Mouse (Mus musculus) adrenal gland, adult 18-20 months (tissue): ENCODE measurements around the gene Trir. TPM values are rescaled to one million over a fixed set of nuclear protein-coding genes. Genes with fewer than 3 reads are reported as not detected.

Experiments used
- DNase-seq, 2 experiments: peaks; one replicate each; pipeline ENCODE4 v3.0.0; 2021 to 2022; ENCODE audit warnings: low spot score in 2 of 2
- long read RNA-seq, 2 experiments: library from polyadenylated mRNA; stranded (forward); transcript quantifications; one replicate each; pipeline ENCODE4 v2.0.0; 2021
- total RNA-seq, 2 experiments: library from RNA; stranded (reverse); gene quantifications; 1 replicate in 1 of 2; 2 replicates in 1 of 2; pipeline ENCODE4 v1.2.3; 2021

The Trir gene
- 100 to 1,000 TPM; 162 to 192 TPM for total RNA-seq
- long read RNA-seq, experiment 1, transcript Trir-201 (3 exons, 902 nt) = major isoform, 36 of 39 reads
- long read RNA-seq, experiment 1, partial matches to known transcripts = 1 of 39 reads
- long read RNA-seq, experiment 1, other reads (novel, unspliced or antisense) = 2 of 39 reads
- long read RNA-seq, experiment 2, transcript Trir-201 (3 exons, 902 nt) = major isoform, 108 of 129 reads
- long read RNA-seq, experiment 2, partial matches to known transcripts = 7 of 129 reads
- long read RNA-seq, experiment 2, other reads (novel, unspliced or antisense) = 14 of 129 reads

DNA sequence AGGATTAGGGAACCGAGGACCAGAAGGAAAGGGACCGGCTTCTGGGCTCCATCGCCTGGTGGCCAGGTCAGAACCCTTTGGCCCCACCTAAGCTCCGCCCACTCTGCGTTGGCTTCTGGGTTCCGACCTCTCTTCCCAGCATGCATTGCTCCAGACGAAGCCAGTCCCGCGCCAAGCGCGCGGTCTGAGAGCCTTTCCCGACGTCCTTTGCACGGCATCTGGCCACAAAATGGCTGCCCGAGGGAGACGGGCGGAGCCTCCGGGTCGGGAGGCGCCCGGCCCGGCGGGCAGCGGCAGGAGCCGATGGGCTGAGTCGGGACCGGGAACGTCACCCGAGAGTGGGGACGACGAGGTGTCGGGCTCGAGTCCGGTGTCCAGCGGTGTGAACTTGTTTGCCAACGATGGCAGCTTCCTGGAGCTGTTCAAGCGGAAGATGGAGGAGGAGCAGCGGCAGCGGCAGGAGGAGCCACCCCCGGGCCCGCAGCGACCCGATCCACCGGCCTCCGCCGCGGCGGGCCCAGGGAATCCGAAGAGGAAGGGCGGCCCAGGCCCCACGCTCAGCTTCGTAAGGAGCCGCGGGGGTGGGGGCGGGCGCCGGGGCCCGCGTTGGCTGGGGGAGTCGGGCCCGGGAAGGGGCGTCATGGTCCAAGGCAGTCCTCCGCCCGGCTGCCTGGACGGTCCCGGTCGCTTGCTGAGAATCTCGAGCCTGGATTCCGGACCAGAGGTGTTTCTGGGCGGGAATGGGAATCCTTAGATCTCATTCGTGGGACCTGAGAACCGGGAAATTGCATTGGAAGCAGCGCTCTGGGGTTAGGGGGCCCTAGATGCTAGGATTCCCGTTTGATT, at the start of gene Trir:
Trir (plus strand) TSS at position 154 of the 846 bp plus-strand sequence.
- DNase-seq = peak; percentile 93 to 97

DNA sequence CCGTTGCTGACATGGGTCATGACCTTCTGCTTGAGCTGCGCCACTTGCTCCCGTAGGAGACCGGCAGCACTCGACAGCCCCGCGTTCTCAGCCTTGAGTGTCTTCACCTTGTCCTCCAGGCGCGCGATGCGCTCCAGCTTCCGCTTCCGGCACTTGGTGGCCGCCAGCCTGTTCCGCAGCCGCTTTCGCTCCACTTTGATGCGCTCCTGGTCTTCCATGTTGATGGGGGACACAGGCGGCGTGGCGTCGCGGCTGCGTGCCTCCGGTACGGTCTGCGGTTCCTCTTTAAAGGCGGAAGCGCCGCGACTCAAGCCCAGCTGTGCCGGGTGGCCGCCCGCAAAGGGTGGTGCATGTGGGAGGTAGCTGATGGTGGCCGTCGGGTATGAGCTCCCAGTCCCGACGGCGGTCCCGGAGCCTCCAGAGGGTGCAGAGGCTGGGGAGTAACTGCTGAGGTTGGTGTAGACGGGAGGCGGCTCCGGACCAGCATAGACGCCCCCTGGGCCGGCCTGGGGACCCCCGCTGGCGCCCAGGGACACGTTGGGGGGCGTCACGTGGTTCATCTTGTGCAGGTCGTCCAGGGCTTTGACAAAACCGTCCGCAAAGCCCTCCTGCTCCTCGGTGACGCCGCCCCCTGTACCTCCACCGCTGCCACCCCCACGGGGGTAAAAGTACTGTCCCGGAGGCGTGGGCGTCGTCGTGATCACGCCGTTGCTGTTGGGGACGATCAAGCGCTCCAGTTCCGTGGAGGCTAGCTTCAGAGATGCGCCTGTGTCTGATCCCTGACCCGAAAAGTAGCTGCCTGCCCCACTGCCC, 49.0 kb upstream of the Trir start:
- DNase-seq = peak; percentile 64 to 71

DNA sequence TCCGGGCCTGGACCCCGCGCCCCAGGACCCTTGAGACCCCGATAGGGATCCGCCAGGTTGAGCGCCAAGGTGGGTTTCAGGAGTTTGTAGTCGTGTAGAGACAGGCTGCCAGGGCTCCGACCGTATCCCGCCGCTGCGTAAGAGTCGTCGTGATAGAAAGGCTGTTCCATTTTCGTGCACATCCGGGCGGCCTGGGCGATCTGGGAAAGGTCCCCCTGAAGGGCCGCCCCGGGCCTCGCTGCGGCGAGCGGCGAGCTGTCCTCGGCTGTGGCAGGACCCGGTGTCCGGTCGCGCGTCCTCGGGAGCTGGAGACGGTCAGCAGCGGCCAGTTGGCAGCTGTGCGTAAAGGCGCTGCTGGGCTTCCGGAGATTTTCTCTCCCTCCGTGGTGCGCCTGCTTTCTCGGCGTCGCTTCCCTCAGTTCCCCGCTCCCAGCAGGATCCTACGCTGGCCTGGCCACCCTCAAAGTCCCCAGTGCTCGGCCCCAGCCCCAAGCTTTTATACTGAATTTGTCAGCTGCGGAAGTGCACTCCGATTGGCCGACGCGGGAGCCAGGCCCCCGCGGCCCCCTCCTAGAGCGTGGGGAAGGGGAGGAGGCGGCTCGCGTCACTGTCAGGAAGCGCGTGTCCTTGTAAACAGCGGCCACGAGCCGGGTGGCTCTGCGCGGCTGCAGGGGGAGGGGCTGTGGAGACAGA, 48.2 kb upstream of the Trir start, which contains the start of gene Junb:
Junb (minus strand) TSS at position 471 of the 693 bp plus-strand sequence.
- DNase-seq = peak; percentile 99

DNA sequence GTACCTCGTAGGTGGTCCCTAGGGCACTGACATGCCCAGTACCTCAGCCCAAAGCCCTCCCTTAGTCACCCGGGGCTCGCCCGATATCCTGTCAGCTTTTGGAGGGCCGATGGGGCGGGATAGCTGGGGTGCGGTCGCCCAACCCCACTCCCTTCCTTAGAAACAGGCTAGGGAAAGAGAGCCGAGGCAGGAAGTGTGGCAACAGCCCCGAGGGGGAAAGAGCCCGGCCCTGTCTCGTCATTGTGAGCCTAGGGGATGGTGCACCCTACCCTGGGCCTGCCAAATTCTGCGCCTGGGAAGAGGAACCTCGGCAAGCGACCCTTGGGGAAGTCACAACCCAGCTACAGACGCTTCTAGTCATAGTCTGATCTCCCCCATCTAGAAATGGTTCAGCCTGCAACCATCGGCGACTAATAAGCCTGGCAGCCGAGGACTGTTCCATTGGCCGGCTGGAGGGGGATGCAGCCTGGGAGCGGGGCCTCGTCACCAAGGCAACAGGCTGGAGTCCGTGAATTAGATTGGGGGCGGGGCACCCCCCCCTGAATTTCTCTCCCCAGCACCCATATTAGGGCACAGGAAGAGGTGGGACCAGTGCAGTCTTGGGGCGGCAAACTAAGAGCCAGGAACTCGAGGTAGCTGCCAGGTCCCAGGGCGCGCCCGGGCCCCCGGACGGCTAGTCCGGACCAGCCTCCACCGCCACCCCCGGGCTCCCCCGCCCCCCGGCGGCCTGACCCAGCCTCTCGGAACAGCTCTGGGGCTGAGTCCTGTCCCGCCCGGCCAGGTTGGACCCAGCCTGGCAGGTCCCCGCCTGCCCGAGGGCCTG, 46.8 kb upstream of the Trir start:
- peak; percentile 84 to 87 for DNase-seq

DNA sequence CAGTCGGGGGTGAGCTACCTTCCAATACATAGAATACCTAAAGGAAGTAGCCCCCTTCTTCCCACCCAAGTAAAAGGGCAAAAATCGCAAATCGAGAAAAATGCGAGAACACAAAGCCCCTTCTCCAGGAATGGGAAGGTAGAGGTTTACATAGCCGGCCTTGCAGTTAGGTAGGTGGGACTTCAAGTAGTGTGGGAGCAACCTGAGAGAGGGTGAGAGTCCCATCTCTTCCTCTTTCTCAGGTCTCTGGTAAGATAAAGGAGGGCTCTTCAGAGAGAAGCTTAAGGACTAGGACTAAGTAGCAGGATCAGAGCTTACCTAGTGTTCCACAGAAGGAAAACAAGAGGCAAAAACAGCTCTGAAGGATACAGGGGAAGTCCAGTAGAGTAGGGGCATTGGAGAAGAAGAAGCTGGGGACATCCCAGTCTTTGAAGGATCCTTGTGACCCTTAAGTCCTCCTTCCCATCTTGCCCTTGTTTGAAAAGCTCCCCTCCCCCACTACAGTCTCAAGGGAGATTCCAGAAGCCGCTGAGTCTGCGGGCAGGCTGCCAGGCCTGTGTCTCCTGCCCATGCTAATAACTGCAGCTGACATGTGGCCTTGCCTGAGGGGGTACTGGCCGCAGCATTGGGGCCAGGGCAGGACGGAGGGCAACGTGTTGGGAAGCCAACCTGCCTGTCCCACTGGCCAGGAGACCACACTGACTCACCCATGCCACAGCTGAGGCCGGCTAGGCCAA, 45.8 kb upstream of the Trir start:
- peak; percentile 77 to 78 for DNase-seq

DNA sequence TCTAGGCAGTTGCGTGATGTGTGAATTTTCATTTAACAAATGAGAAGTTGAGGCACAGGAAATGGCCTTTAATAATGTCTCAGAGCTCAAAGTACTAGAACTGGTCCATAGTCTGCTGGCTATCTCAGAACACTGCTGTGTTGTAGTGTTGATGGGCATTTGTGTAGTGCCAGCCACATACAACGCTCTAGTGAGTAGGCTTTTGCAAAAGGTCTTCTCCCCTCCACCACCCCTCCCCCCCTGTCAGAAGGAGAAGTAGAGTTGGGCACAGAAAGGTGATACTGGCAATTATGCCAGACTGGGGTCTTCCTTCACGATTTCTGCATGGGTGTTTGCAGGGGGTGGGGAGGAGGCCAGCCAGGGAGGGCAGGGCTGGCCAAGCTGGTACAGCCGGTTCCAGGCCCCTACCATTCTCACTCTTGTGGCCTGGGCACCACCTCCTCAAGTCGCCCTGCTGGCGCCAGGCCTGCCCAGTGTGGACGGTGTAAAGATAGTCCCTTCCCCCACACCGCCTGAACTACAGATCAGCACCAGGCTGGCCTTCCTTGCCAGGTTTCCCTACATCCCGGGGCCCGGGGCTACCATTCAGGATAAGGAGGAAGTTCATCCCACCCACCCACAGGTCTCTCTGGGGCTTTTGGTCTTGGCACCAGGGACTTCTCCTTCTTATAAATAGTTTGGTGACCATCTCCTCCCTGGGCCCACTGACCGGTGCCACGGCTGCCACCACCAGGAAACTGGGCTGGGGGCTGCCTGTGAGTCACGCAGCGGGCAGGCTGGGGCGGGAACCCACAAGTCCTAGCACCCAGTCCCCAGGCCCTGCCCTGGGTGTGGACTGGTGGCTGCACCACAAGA, 44.8 kb upstream of the Trir start:
- no peak for DNase-seq

DNA sequence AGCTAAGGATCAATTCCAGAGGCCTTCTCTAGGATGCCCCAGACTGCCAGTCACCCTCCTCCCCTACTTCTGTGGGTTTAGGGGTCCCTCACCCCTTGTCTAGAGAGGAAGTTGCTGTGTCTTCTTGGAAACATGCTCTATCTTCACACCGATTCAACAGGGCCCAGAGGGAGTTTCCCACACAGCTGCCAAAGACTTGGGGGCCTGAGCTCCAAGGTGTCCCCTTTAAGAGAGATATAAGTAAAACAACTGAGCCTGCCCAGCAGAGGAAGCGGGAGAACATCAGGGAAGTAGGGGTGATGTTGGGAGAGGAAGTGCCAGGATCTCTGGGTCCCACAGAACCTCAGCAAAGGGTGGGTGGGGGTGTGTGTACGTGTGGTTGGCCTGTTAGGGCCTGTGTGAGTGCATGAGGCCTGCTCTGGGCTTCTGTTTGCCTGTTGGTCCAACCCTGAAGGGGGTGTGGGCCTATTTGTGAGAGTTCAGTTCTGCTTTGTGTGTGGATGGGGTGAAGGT, 44.1 kb upstream of the Trir start:
- DNase-seq = no peak

DNA sequence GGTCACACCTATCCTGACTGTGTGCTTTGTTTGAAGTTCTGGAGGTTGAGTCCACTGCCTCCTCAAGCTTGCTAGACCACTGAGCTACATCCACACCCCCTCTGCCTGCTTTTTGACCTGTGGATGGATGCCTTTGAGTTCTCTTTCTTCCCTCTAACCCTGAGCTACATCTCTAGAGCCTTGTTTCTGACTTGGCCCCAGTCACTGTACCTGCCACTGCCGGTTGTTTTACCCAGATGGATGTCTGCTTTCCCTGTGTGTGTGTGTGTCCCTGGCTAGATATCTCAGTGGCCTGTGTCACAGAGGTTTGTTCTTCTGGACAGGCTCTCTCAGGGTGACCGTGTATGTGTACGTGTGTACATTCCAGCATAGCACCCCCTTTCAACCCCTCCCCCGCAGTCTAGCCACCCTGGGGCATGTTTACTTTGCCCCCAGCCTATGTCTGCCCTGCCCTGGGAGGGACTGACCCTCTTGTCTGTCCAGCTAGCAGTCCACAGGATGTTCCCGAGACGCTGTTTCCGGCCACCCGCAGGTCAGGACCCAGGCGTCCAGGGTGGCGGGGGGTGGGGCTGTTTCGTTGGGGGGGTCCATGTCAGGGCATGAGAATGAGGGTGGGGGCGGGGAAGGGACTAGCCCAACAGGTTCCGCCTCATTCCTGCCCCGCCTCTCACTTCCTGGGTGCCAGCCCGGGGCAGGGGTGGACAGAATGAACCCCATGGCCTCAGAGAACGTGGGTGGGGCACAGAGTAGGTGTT, 42.2 kb upstream of the Trir start:
- peak in 1 of 2 experiments; percentile 48 for DNase-seq

DNA sequence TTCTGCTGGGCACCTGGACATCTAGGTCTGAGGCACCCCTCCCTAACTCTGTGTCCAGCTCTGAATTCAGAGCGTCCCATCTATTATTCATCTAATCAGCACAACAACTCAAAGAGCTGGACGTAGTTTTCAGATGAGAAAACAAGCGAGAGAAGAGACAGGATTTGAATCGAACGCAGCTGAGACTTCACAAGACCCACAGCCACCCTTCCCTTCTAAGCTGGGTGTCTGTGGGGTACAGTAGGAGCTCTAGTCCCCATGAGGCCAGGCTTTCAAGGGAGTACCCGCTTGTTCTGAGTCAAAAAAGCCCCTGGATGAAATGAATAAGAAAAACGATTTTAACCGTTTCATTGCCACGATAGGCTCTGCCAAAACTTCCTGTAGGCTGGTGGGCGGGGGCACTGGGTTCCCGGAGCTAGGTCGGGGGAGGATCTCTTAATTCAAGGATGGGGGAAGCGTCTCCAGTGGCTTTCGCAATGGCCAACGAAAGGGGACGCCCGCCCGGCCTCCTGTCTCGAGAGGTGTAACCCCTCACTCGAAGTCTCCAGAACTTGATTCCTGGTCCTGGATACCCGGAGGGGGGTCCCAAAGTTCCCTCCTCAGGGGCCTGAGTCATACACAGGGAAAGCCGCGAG, 41.5 kb upstream of the Trir start:
- DNase-seq = no peak

DNA sequence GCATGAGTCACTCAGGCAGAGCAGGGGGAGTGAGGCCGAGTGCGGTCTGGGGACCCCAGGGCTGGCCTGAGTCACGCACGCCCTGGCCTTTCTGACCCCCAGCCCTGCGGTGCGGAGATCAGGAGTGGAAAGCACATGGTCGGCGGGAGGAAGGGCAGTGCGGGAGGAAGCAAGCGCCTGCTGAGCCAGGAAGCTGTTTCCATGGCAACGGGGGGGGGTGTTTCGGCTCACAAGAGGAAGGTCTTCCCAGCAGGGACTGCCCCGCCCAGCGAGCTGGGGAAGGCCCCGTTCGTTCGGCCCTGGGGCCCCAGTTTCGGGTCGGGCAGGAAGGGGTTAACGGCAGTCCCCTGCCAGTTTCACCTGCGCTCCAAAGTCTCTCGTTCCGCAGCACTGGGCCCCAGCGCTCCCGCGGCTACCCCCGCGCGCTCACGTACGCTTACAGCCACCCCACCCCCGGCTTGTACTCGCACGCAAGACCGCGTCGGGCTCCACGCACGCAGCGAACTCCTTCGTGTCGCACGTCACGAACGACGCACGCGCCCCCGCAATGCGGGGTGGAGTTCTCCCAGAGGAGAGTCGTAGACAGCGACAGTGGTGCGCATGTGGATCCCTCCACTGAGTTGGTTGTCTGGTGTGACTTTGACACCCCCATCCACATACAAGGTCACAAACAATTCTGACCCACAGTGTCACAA, 40.8 kb upstream of the Trir start:
- DNase-seq = peak; percentile 82 to 83

DNA sequence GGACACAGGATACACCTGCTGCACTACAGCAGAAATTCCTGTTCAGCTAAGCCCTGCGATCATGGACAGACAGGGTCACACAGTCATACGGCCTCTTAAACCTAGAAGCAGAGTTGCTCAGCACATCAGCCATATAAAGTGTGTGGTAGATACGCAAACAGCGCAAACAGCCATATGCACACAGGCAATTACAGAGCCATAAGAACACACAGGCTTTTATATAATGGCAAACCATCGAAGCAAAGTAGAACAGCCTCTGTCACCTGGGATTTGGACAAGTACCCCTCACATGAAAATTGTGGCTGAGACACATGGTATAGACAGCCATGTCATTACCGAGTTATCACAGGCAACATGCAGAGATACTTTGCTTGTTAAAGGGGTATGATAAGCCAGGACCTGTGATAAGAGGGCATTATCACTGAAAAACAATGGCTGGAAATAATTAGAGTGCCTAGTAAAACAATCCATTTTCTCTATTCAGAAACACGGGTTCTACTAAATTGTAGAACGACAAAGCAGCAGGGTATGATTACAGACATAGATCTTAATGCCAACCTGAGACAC, 40.2 kb upstream of the Trir start:
- DNase-seq = no peak

DNA sequence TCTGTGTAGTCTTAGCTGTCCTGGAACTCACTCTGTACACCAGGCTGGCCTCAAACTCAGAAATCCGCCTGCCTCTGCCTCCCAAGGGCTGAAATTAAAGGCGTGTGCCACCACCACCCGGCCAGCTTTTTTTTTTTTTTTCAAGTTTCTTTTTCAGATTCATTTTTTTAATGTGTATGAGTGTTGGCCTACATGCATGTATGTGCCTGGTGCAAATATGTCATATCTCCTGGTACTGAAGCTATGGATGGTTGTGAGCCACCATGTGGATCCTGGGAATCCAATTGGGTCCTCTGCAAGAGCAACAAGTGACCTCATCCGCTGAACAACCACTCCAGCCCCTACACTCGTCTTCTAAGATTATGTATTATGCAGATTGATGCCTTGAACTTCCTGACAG, 39.2 kb upstream of the Trir start:
- no peak for DNase-seq

DNA sequence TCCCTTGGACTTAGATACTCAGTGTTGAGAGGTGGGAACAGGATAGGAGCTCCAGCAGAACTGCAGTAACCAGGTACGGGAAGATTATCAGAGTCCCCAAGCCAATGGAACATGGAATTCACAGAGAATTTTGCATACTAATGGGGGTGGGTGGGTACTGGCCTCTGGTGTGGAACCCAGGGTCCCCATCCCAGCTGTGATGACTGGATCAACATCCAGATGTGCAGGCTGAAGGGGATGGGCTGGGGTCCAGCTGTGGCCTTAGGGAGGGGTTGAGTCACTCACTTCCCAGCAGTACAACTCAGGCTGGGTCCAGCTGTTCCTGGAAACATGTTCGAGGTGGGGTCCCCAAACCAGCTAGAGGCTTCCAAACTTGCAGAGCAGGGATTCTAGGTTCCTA, 38.7 kb upstream of the Trir start:
- DNase-seq = no peak

DNA sequence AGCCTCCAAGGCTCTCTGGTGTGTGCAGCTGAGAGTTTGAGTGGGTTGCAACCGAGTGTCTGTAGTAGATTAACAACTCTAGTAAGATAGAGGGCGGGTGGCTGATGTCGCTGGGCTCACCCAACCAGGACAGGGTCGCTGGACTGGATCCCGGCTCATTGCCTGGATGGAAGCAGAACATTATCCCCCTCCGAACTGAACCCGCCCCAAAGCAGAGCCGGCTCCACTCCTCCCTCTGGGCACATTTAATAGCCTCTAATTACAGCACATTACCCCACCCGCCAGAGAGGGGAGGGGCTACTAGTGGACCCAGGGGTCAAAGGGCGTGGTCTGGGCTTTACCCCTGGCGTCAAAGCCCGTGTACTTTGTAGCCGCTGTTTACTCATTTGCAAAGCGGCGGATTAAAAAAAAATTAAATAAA, 37.3 kb upstream of the Trir start:
- peak in 1 of 2 experiments; percentile 49 for DNase-seq

DNA sequence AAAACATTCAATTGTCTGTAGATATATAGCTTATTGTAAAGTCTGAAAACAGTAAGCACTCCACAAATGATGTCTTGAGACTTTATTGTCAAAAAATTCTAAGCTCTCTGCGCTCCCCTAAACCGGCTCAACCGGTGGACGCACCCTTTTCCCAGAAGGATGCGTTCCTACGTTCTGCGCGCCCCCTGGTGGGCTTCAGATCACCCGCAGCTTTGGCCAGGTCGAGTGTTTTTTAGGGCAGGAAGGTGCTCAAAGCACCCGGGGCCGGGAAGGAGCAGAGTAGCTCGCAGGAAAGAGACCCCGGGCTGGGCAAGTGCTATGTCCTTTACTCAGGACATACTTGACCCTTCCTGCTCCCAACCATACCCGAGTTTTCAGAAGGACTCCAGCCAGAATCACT, 36.8 kb upstream of the Trir start:
- DNase-seq = peak; percentile 93

DNA sequence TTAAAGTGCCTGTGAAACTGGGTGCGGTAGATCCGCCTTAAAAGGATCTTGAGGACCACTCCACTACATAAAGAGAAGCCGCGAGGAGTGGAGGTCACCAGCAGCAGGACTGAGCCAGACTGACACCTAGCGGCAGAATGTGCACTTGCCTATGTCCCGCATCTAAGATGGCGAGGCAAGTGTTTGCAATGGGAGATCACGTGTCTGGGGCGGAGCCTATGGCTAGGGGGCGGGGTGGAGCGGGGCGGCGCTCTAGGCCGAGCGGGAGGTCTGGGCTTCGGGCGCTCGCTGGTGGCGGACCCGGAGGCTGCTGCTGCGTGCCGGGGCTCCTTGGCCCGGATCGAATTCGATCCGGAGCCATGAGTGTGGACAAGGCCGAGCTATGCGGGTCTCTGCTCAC, 36.3 kb upstream of the Trir start, which contains the start of gene Hook2:
Hook2 (plus strand) TSS at position 255 of the 400 bp plus-strand sequence.
- peak; percentile 93 for DNase-seq
